Mouse (Mus musculus): ENCODE measurements around the gene Cldn9. TPM values are rescaled to one million over a fixed set of nuclear protein-coding genes. Genes with fewer than 3 reads are reported as not detected.

Cldn9 gene
- polyA plus RNA-seq, 1 experiment from 2014 or later = 2.0 TPM

DNA sequence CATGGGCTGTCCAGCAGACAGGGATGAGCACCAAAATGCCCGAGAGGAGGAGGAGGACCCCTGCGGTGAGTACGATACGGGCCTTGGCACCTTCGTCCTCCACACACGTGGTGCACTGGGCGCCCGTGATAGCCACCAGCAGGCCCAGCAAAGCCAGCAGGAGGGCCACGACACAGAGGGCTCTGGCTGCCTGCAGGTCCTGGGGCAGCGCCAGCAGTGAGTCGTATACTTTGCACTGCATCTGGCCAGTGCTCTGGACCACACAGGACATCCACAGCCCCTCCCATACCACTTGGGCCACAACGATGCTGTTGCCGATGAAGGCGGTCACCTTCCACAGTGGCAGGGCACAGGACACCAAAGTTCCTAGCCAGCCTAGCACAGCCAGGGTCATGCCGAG is 600 bp downstream of the Cldn9 start:
- H3K27me3 ChIP-seq (replicated peaks; ENCODE audit: control insufficient read depth, insufficient read depth, low read length) = peaks cover 51% of the 10 kb centered on the region
- no peaks in the 10 kb centered on the region for H3K36me3 ChIP-seq (ENCODE audit: control insufficient read depth, insufficient read depth, low read length)
- no peak overlapping the region for H3K4me2 ChIP-seq (ENCODE audit: low read length)
- ATAC-seq = no peak
- no peaks in the 10 kb centered on the region for H3K9me3 ChIP-seq (ENCODE audit: control insufficient read depth, low read length)
- H3K9ac ChIP-seq (ENCODE audit: low read depth, low read length) = no peak overlapping the region
- H3K27ac ChIP-seq (ENCODE audit: low read depth, low read length) = no peak overlapping the region
- H3K4me1 ChIP-seq (ENCODE audit: control insufficient read depth, insufficient read depth, low read depth, low read length) = peaks cover 6% of the 10 kb centered on the region; the same call in 1 of the 2 replicates
- 27% methylated on average over 15 of the region's 15 CpGs for WGBS
- H3K4me3 ChIP-seq (ENCODE audit: low read length) = no peak overlapping the region

DNA sequence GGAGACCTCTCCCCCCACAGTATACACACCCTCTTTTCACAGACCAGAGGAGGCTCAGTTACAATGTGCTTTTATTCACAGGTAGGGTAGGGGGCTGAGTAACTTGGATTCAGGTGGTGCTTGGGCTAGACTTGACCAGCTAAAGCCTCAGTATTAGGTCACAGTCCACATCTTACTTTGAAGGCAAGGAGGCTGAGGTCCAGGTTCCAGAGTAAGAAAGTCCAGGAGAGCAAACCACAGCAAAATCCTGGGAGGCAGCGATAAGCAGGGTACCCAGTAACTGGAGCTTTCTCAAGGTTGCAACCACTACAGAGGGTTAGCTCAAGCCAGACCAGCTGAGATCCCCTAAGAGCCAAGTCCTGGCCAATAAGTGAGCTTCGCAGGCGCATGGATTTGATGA is 1.3 kb downstream of the Cldn9 start:
- Histone ChIP-seq H3K36me3 (ENCODE audit: control insufficient read depth, insufficient read depth, low read length) (no peaks in the 10 kb centered on the region), H3K4me1 (ENCODE audit: control insufficient read depth, insufficient read depth, low read depth, low read length) (peaks cover 8% of the 10 kb centered on the region; the same call in 1 of the 2 replicates), H3K4me2 (ENCODE audit: low read length) (no peak overlapping the region), H3K9me3 (ENCODE audit: control insufficient read depth, low read length) (no peaks in the 10 kb centered on the region), H3K27me3 (replicated peaks; ENCODE audit: control insufficient read depth, insufficient read depth, low read length) (peaks cover 52% of the 10 kb centered on the region), H3K4me3 (ENCODE audit: low read length) (no peak overlapping the region), H3K9ac (ENCODE audit: low read depth, low read length) (no peak overlapping the region), H3K27ac (ENCODE audit: low read depth, low read length) (no peak overlapping the region)
- 70% methylated on average over 3 of the region's 3 CpGs for WGBS
- no peak for ATAC-seq

DNA sequence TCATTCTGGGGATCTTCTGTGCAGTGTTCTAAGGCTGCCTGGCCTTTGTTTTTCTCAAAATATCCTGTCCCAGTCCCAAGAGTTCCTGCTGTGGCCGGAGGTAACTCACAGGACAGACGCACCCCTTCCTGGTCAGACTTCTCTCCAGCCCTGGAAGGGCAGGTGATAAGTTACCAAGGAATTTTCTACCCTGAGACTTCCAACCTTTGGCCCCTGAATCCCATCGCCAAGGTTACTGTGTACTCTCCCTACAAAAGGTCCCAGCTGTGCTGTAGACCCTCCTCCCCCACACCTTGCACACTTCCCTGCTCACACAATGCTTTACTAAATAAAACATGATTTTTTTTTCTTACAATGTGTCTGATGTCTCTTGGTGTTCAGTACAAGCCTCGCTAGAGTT is 1.7 kb downstream of the Cldn9 start:
- no peak overlapping the region for H3K4me2 ChIP-seq (ENCODE audit: low read length)
- H3K9me3 ChIP-seq (ENCODE audit: control insufficient read depth, low read length) = no peaks in the 10 kb centered on the region
- H3K9ac ChIP-seq (ENCODE audit: low read depth, low read length) = no peak overlapping the region
- peaks cover 10% of the 10 kb centered on the region for H3K4me1 ChIP-seq (ENCODE audit: control insufficient read depth, insufficient read depth, low read depth, low read length)
- H3K4me3 ChIP-seq (ENCODE audit: low read length) = no peak overlapping the region
- ATAC-seq = no peak
- no peaks in the 10 kb centered on the region for H3K36me3 ChIP-seq (ENCODE audit: control insufficient read depth, insufficient read depth, low read length)
- peaks cover 52% of the 10 kb centered on the region for H3K27me3 ChIP-seq (replicated peaks; ENCODE audit: control insufficient read depth, insufficient read depth, low read length)
- no peak overlapping the region for H3K27ac ChIP-seq (ENCODE audit: low read depth, low read length)
- WGBS = 60% methylated on average over 4 of the region's 4 CpGs

DNA sequence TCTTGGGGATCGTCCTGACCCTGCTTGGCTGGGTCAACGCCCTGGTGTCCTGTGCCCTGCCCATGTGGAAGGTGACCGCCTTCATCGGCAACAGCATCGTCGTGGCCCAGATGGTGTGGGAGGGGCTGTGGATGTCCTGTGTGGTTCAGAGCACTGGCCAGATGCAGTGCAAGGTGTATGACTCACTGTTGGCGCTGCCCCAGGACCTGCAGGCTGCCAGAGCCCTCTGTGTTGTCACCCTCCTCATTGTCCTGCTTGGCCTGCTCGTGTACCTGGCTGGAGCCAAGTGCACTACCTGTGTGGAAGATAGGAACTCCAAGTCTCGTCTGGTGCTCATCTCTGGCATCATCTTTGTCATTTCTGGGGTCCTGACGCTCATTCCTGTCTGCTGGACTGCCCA is 2.7 kb downstream of the Cldn9 start:
- H3K27me3 ChIP-seq (replicated peaks; ENCODE audit: control insufficient read depth, insufficient read depth, low read length) = peaks cover 55% of the 10 kb centered on the region
- H3K27ac ChIP-seq (ENCODE audit: low read depth, low read length) = no peak overlapping the region
- WGBS = 73% methylated on average over 10 of the region's 10 CpGs
- no peak for ATAC-seq
- H3K9ac ChIP-seq (ENCODE audit: low read depth, low read length) = no peak overlapping the region
- H3K4me3 ChIP-seq (ENCODE audit: low read length) = no peak overlapping the region
- no peak overlapping the region for H3K4me2 ChIP-seq (ENCODE audit: low read length)
- no peaks in the 10 kb centered on the region for H3K9me3 ChIP-seq (ENCODE audit: control insufficient read depth, low read length)
- H3K36me3 ChIP-seq (ENCODE audit: control insufficient read depth, insufficient read depth, low read length) = no peaks in the 10 kb centered on the region
- peaks cover 20% of the 10 kb centered on the region for H3K4me1 ChIP-seq (ENCODE audit: control insufficient read depth, insufficient read depth, low read depth, low read length)

DNA sequence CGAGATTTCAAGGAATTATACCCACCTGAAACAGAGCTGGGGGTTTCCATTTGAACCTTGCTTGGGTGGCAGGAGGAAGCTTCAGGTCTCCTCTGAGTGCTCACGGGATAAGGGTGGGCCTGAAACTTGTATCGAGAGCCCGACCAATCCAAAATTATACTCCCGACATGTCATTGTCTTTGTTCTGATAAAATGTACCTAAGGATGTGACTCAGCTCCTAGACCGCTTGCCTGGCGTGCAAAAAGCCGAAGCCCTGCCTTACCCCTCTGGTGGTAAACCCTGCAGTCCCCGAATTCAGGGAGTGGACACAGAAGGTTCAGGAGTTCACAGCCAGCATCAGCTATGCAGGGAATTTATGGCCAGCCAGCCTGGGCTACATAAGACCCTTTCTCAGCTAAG is 3.5 kb downstream of the Cldn9 start:
- Histone ChIP-seq H3K4me1 (ENCODE audit: control insufficient read depth, insufficient read depth, low read depth, low read length) (peaks cover 25% of the 10 kb centered on the region), H3K27me3 (replicated peaks; ENCODE audit: control insufficient read depth, insufficient read depth, low read length) (peaks cover 62% of the 10 kb centered on the region), H3K4me3 (ENCODE audit: low read length) (no peak overlapping the region), H3K9me3 (ENCODE audit: control insufficient read depth, low read length) (no peaks in the 10 kb centered on the region), H3K4me2 (ENCODE audit: low read length) (no peak overlapping the region), H3K36me3 (ENCODE audit: control insufficient read depth, insufficient read depth, low read length) (no peaks in the 10 kb centered on the region), H3K27ac (ENCODE audit: low read depth, low read length) (no peak overlapping the region), H3K9ac (ENCODE audit: low read depth, low read length) (no peak overlapping the region)
- no peak for ATAC-seq
- 75% methylated on average over 9 of the region's 9 CpGs for WGBS

DNA sequence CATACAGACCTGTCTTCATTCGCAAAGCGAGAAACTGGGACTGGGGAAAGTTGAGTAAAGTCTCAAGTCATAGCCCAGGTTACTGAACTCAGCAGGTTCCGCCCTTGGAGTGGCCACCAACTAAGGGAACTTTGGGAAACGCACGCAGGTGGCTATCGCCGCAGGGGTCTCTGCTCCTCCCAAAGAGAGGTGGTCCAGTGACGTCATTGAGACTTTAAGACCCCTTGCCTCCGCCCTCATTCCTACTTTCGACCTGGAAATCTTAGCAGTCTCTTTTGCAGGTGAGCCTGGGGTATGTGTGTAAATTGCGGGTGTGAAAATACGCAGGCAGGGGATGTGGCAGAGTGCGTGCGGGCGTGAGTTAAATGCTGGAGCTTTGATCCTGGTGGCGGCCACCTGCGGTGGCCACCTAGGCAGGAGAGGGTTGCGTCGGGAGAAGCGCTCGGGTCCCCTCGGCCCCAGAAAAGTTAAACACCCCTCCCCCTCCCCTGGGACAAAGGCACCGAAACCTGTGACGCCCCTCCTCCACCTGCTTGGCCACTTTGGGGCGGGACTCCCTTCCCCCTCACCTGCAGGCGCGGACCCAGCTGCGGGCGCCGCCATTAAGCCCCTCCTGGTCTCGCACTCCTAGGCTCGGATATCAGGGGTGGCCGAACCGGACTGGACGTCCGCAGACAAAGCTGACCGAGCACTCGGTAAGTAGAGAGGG is 4.5 kb downstream of the Cldn9 start, which contains the start of gene Cldn6:
TSS of gene Cldn6 (plus strand) at position 123 of the 709 bp plus-strand sequence.
- H3K4me1 ChIP-seq (ENCODE audit: control insufficient read depth, insufficient read depth, low read depth, low read length) = peaks cover 31% of the 10 kb centered on the region
- H3K9ac ChIP-seq (ENCODE audit: low read depth, low read length) = no peak within 1 kb of the TSS
- H3K36me3 ChIP-seq (ENCODE audit: control insufficient read depth, insufficient read depth, low read length) = no peaks in the 10 kb centered on the region
- peak within 1 kb of the TSS; percentile 24 for H3K4me3 ChIP-seq (ENCODE audit: low read length)
- 3% methylated on average over 38 of the region's 38 CpGs for WGBS
- H3K4me2 ChIP-seq (ENCODE audit: low read length) = peak within 1 kb of the TSS; percentile 45
- no peaks in the 10 kb centered on the region for H3K9me3 ChIP-seq (ENCODE audit: control insufficient read depth, low read length)
- no peak for ATAC-seq
- no peak within 1 kb of the TSS for H3K27ac ChIP-seq (ENCODE audit: low read depth, low read length)
- H3K27me3 ChIP-seq (replicated peaks; ENCODE audit: control insufficient read depth, insufficient read depth, low read length) = peaks cover 61% of the 10 kb centered on the region

DNA sequence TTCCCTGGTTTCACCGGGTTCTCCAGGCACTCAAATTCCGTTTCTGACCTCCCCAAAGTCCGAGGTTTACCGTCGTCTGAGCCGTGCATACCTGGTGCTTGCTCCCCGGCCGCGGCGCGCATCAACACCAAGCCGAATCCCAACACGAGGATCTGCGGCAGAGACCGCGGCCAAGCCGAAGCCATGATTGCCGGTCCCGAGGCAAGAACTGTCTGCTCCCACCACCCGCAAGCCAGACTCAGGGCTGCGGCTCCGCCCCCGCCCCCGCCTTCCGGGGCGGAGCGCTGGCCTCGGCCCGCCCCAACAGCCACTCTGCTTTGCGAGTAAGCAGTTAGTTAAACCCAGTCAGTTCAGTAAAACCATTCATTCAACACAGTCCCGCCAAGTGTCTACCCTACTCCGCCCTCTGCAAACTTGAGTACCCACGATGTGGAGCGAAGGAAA is 6.6 kb downstream of the Cldn9 start, which contains the start of gene Tnfrsf12a:
TSS of gene Tnfrsf12a (minus strand) at position 233 of the 444 bp plus-strand sequence.
- ATAC-seq = peak; percentile 14; the same call in 1 of the 2 replicates
- Histone ChIP-seq H3K27me3 (replicated peaks; ENCODE audit: control insufficient read depth, insufficient read depth, low read length) (peaks cover 49% of the 10 kb centered on the region), H3K4me1 (ENCODE audit: control insufficient read depth, insufficient read depth, low read depth, low read length) (peaks cover 38% of the 10 kb centered on the region), H3K4me3 (ENCODE audit: low read length) (peak within 1 kb of the TSS; percentile 48), H3K4me2 (ENCODE audit: low read length) (peak within 1 kb of the TSS; percentile 88), H3K9ac (ENCODE audit: low read depth, low read length) (peak within 1 kb of the TSS; percentile 61), H3K27ac (ENCODE audit: low read depth, low read length) (no peak within 1 kb of the TSS), H3K36me3 (ENCODE audit: control insufficient read depth, insufficient read depth, low read length) (no peaks in the 10 kb centered on the region), H3K9me3 (ENCODE audit: control insufficient read depth, low read length) (no peaks in the 10 kb centered on the region)
- under 1% methylated on average over 34 of the region's 34 CpGs for WGBS

DNA sequence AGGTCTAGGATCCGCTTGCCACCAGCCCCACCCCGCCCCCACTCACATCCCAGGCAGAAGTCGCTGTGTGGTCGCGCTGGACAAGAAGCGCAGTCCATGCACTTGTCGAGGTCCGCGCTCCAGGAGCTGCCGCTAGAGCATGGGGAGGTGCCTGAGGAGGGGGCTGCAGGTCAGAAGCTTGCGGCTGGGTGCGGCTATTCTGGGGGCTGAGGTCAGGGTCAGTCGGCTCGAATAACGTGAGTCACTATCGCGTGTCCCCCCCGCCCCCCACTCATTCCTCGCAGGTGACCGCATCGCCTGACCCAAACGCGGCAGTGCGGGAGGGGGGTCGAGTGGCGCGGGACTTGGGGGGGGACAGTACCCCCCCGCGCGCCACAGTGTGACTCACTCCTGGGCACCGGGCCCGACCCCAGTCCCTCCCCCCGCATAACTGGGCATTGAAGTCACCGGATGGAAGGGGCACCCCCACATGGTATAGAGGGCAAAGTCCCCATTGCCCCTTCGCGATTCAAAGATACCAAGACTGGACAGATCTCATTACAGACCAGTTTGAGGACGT is 7.3 kb downstream of the Cldn9 start:
- peak overlapping the region; percentile 48 for H3K4me3 ChIP-seq (ENCODE audit: low read length)
- H3K4me2 ChIP-seq (ENCODE audit: low read length) = peak overlapping the region; percentile 88
- H3K27me3 ChIP-seq (replicated peaks; ENCODE audit: control insufficient read depth, insufficient read depth, low read length) = peaks cover 44% of the 10 kb centered on the region
- no peak overlapping the region for H3K27ac ChIP-seq (ENCODE audit: low read depth, low read length)
- whole genome bisulfite sequencing = under 1% methylated on average over 35 of the region's 37 CpGs
- no peak for ATAC-seq
- peaks cover 38% of the 10 kb centered on the region for H3K4me1 ChIP-seq (ENCODE audit: control insufficient read depth, insufficient read depth, low read depth, low read length)
- peak overlapping the region; percentile 61 for H3K9ac ChIP-seq (ENCODE audit: low read depth, low read length)
- H3K36me3 ChIP-seq (ENCODE audit: control insufficient read depth, insufficient read depth, low read length) = no peaks in the 10 kb centered on the region
- H3K9me3 ChIP-seq (ENCODE audit: control insufficient read depth, low read length) = no peaks in the 10 kb centered on the region

DNA sequence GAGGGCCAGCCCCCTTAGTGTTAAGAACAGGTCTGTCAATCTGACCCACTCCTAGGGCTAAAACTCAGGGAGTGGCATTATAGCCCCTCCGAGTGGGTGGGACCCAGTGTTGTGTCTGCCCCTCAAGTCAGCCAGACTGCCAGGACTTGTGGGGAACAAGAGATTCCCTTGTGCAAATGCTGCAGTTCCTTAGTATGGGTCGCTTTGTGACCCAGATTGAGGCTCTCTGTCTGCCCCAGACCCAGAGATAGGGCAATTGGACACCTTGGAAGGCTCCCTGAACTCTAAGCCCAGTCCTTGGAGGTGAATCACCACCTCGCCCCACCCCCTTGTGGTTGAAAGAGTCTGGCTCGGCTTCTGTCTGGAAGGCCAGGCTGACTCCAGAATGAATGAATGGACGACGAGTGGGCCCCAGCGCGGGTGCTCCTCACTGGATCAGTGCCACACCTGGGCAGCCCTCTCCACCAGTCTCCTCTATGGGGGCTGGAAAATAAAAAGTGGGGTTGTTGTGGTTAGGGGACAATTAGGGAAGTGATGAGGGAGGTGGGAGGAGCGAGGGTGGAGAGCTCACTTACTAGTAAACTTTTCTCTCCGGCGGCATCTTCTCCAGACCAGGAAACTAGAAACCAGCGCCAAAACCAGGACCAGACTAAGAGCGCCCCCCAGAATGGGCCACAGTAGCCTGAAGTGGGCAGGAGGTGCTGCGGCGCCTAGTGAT is 8.1 kb downstream of the Cldn9 start:
- ATAC-seq = no peak
- H3K27ac ChIP-seq (ENCODE audit: low read depth, low read length) = no peak overlapping the region
- no peak overlapping the region for H3K9ac ChIP-seq (ENCODE audit: low read depth, low read length)
- WGBS = 12% methylated on average over 15 of the region's 15 CpGs
- peak overlapping the region; percentile 88 for H3K4me2 ChIP-seq (ENCODE audit: low read length)
- peaks cover 38% of the 10 kb centered on the region for H3K4me1 ChIP-seq (ENCODE audit: control insufficient read depth, insufficient read depth, low read depth, low read length)
- peaks cover 35% of the 10 kb centered on the region for H3K27me3 ChIP-seq (replicated peaks; ENCODE audit: control insufficient read depth, insufficient read depth, low read length)
- no peaks in the 10 kb centered on the region for H3K9me3 ChIP-seq (ENCODE audit: control insufficient read depth, low read length)
- H3K4me3 ChIP-seq (ENCODE audit: low read length) = peak overlapping the region; percentile 48; the same call in 1 of the 2 replicates
- H3K36me3 ChIP-seq (ENCODE audit: control insufficient read depth, insufficient read depth, low read length) = no peaks in the 10 kb centered on the region

Data from hindbrain, embryonic 16.5 days (tissue).